10 mouse cellular contexts compared by ENCODE assay signal in genomic region chr1:72255854-72256175, GRCm38 (mm10). TPM values are rescaled to one million over a fixed set of nuclear protein-coding genes. Genes with fewer than 3 reads are reported as not detected.
DNase-seq lines count a peak whose midpoint lies in the region; ATAC-seq and TF ChIP-seq lines count a peak whose summit lies in the region.
"Had no signal": no experiment of that assay in that cellular context is flagged by ENCODE, and none has a peak within 500 bp of the region (broad histone marks: within the 10 kb centered on the region; RNA-seq: fewer than 3 reads in every experiment).

No protein-coding gene starts in this region.

- H3K27ac ChIP-seq in kidney, postnatal 0 days, result peak overlapping the region; percentile 92; the same call in 1 of the 2 replicates
- H3K27ac ChIP-seq in forebrain, embryonic 12.5 days, result peak overlapping the region; percentile 87
- H3K27ac ChIP-seq in limb, embryonic 13.5 days, result peak overlapping the region; percentile 75
- H3K27ac ChIP-seq in olfactory bulb, adult 2 months (ENCODE audit: insufficient read depth, low read depth, low read length), result peak overlapping the region; percentile 48; the same call in 1 of the 2 replicates

- TF ChIP-seq POLR2A in olfactory bulb, adult 2 months (IDR thresholded peaks at IDR 0.05; ENCODE audit: insufficient read depth, low read depth, low read length), result no peak

- peak overlapping the region; percentile 59 for H3K4me2 ChIP-seq in kidney, postnatal 0 days (ENCODE audit: low read length)
- peak overlapping the region; percentile 60 for H3K4me2 ChIP-seq in forebrain, embryonic 12.5 days
- peak overlapping the region; percentile 62 for H3K4me2 ChIP-seq in limb, embryonic 13.5 days (replicated peaks)

- no peak overlapping the region for H3K4me3 ChIP-seq in kidney, postnatal 0 days (replicated peaks; ENCODE audit: low read depth, low read length)
- H3K4me3 ChIP-seq in forebrain, embryonic 12.5 days (replicated peaks), result peak overlapping the region; percentile 41
- peak overlapping the region; percentile 47 for H3K4me3 ChIP-seq in limb, embryonic 13.5 days
- H3K4me3 ChIP-seq in olfactory bulb, adult 2 months (ENCODE audit: insufficient read depth, low read depth, low read length), result no peak overlapping the region

- no peak for ATAC-seq in kidney, postnatal 0 days (replicated peaks; ENCODE audit: low FRiP score, low read depth)
- ATAC-seq in forebrain, embryonic 12.5 days (ENCODE audit: low FRiP score), result no peak
- ATAC-seq in limb, embryonic 13.5 days (ENCODE audit: low FRiP score, low read depth), result no peak

- H3K9me3 ChIP-seq in kidney, postnatal 0 days (replicated peaks; ENCODE audit: low read length), result no peaks in the 10 kb centered on the region
- H3K9me3 ChIP-seq in forebrain, embryonic 12.5 days, result no peaks in the 10 kb centered on the region
- no peaks in the 10 kb centered on the region for H3K9me3 ChIP-seq in limb, embryonic 13.5 days

- 30% methylated on average over 11 of the region's 11 CpGs for WGBS in kidney, postnatal 0 days
- 32% methylated on average over 11 of the region's 11 CpGs for WGBS in forebrain, embryonic 12.5 days
- 35% methylated on average over 11 of the region's 11 CpGs for WGBS in limb, embryonic 13.5 days
- 20% methylated on average over 11 of the region's 11 CpGs for WGBS in olfactory bulb, adult 2 months

- 0 out of 2 replicates have a peak, but pooled peaks cover 4% of the 10 kb centered on the region for H3K4me1 ChIP-seq in kidney, postnatal 0 days (replicated peaks; ENCODE audit: insufficient read depth, low read length)
- H3K4me1 ChIP-seq in forebrain, embryonic 12.5 days, result peaks cover 24% of the 10 kb centered on the region
- peaks cover 16% of the 10 kb centered on the region for H3K4me1 ChIP-seq in limb, embryonic 13.5 days
- peaks cover 5% of the 10 kb centered on the region for H3K4me1 ChIP-seq in olfactory bulb, adult 2 months (ENCODE audit: control insufficient read depth, insufficient read depth, low read length)

- peak overlapping the region; percentile 29; the same call in 1 of the 2 replicates for H3K9ac ChIP-seq in kidney, postnatal 0 days (ENCODE audit: low read depth, low read length)
- H3K9ac ChIP-seq in forebrain, embryonic 12.5 days, result 0 out of 2 replicates have a peak overlapping the region, but pooled peaks have one; percentile 17
- H3K9ac ChIP-seq in limb, embryonic 13.5 days, result no peak overlapping the region

- no peaks in the 10 kb centered on the region for H3K36me3 ChIP-seq in kidney, postnatal 0 days (ENCODE audit: insufficient read depth, low read length)
- H3K36me3 ChIP-seq in forebrain, embryonic 12.5 days (replicated peaks), result no peaks in the 10 kb centered on the region; the same call in 1 of the 2 replicates
- 0 out of 2 replicates have a peak, but pooled peaks cover 3% of the 10 kb centered on the region for H3K36me3 ChIP-seq in limb, embryonic 13.5 days

- no peaks in the 10 kb centered on the region for H3K27me3 ChIP-seq in kidney, postnatal 0 days (ENCODE audit: insufficient read depth, low read length)
- peaks cover 4% of the 10 kb centered on the region; the same call in 1 of the 2 replicates for H3K27me3 ChIP-seq in forebrain, embryonic 12.5 days
- H3K27me3 ChIP-seq in limb, embryonic 13.5 days, result no peaks in the 10 kb centered on the region

- TF ChIP-seq CTCF in kidney, postnatal 0 days (IDR thresholded peaks at IDR 0.05; ENCODE audit: low read depth), result no peak
- no peak for TF ChIP-seq CTCF in olfactory bulb, adult 2 months (IDR thresholded peaks at IDR 0.05; ENCODE audit: insufficient read depth, low read depth, low read length)

- peak; percentile 27 for DNase-seq in kidney, postnatal 0 days (ENCODE audit: low spot score)
- DNase-seq in kidney, postnatal 14 days, result no peak
- no peak for DNase-seq in urinary bladder, postnatal 36 days (ENCODE audit: low spot score in 2 of 2)
- DNase-seq in natural killer cell, adult 2 months (ENCODE audit: low spot score in 2 of 2), result no peak
- no peak for DNase-seq in embryo, embryonic 9.5 days (ENCODE audit: extremely low spot score)
- DNase-seq: cerebellum, adult 11 months; gastrocnemius, postnatal 14 days had no signal

RNA-seq across cellular contexts. Expression of gene Pecr, which starts 28.3 kb away (rescaled TPM):
- 82.0 and 87.8 TPM in 2 replicates for polyA plus RNA-seq in kidney, postnatal 0 days (2015; fragmentation: Nextera tagmentation; extraction: Ambion mirVana)
- 15.0 and 15.2 TPM in 2 replicates for polyA plus RNA-seq in forebrain, embryonic 12.5 days (2016; fragmentation: Nextera tagmentation; extraction: Ambion mirVana)
- polyA plus RNA-seq in limb, embryonic 13.5 days (2015; fragmentation: Nextera tagmentation; extraction: Ambion mirVana), result 35.8 and 37.5 TPM in 2 replicates
- polyA plus RNA-seq in olfactory bulb, adult 2 months (2012; ENCODE audit: insufficient read depth, insufficient read length, low replicate concordance, missing spikeins), result not detected in 2 replicates

RNA-seq across cellular contexts. Expression of gene Tmem169, which starts 28.4 kb away (rescaled TPM):
- polyA plus RNA-seq in kidney, postnatal 0 days (2015; fragmentation: Nextera tagmentation; extraction: Ambion mirVana), result 4.1 and 4.8 TPM in 2 replicates
- 20.4 and 21.0 TPM in 2 replicates for polyA plus RNA-seq in forebrain, embryonic 12.5 days (2016; fragmentation: Nextera tagmentation; extraction: Ambion mirVana)
- 6.3 and 7.2 TPM in 2 replicates for polyA plus RNA-seq in limb, embryonic 13.5 days (2015; fragmentation: Nextera tagmentation; extraction: Ambion mirVana)
- polyA plus RNA-seq in olfactory bulb, adult 2 months (2012; ENCODE audit: insufficient read depth, insufficient read length, low replicate concordance, missing spikeins), result not detected in 2 replicates

RNA-seq across cellular contexts. Expression of gene Mreg, which starts 43.7 kb away (rescaled TPM):
- 6.0 and 6.2 TPM in 2 replicates for polyA plus RNA-seq in kidney, postnatal 0 days (2015; fragmentation: Nextera tagmentation; extraction: Ambion mirVana)
- polyA plus RNA-seq in forebrain, embryonic 12.5 days (2016; fragmentation: Nextera tagmentation; extraction: Ambion mirVana), result 2.0 and 3.0 TPM in 2 replicates
- 1.8 and 2.2 TPM in 2 replicates for polyA plus RNA-seq in limb, embryonic 13.5 days (2015; fragmentation: Nextera tagmentation; extraction: Ambion mirVana)
- polyA plus RNA-seq in olfactory bulb, adult 2 months (2012; ENCODE audit: insufficient read depth, insufficient read length, low replicate concordance, missing spikeins), result not detected in 2 replicates

RNA-seq across cellular contexts. Expression of gene Xrcc5, which starts 51.4 kb away (rescaled TPM):
- polyA plus RNA-seq in kidney, postnatal 0 days (2015; fragmentation: Nextera tagmentation; extraction: Ambion mirVana), result 48.9 and 53.2 TPM in 2 replicates
- 45.0 and 45.2 TPM in 2 replicates for polyA plus RNA-seq in forebrain, embryonic 12.5 days (2016; fragmentation: Nextera tagmentation; extraction: Ambion mirVana)
- 56.3 and 56.8 TPM in 2 replicates for polyA plus RNA-seq in limb, embryonic 13.5 days (2015; fragmentation: Nextera tagmentation; extraction: Ambion mirVana)
- polyA plus RNA-seq in olfactory bulb, adult 2 months (2012; ENCODE audit: insufficient read depth, insufficient read length, low replicate concordance, missing spikeins), result not detected in 2 replicates

Comparison
In these comparisons a context has a peak if more than half of its experiments do, and no peak if none do; other contexts are left out.
1. H3K4me3 ChIP-seq: peak in forebrain, embryonic 12.5 days (single experiment) and limb, embryonic 13.5 days (single experiment); none in kidney, postnatal 0 days (single experiment) and olfactory bulb, adult 2 months (single experiment).
2. RNA of gene Pecr, which starts 28.3 kb away (polyA plus RNA-seq): 82.0 to 87.8 TPM in kidney, postnatal 0 days, 35.8 to 37.5 TPM in limb, embryonic 13.5 days and 15.0 to 15.2 TPM in forebrain, embryonic 12.5 days; not detected in olfactory bulb, adult 2 months; every median in the first group is over 10 times any median in the second.
3. Peak in every context shown above with its lines, with median percentiles within 50 percentile points of each other: H3K27ac ChIP-seq and H3K4me2 ChIP-seq.